Mouse (Mus musculus): ENCODE measurements around the gene Sfxn5.

Gene Sfxn5

DNA sequence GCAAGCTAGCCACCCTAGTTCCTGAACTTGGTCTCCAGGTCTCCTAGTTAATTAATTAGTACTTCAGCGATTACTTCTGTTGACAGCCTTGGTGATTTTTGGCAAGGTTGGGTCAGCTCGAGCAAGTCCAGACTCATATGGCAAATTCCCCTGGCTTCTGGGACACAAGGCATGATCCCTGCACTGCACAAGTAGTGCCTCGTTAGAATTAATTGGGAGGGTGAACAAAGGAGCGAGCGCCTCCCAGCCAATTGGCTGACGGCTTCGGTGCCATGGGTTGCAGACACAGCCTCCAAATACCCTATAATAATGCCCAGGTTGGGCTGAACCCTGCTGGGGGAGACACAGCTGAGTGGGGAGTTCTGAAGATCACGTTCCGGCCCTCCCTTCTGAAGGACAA lies 106.7 kb downstream of the Sfxn5 start:
- DNase-seq, result no peak

DNA sequence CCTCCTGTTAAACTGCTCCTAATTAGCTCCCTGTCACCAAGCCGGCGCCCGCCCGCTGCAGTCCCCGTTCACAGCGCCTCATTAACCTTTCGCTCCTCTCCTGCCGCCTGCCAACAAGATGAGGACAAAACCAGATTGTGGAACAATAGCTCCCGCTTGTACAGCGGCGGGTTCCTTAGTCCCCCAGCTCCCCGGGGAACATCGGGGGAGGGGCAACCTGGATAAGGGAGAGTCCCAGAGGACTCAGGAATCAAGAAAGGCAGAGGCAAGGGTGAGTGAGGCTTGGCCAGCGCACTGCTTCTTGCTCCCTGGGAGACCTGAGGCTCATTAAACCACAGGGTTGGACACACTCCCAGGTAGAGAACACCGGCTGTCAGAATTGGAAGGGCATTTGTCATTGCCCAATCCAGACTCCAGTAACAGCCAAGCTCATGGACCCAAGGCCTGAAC lies 108.8 kb downstream of the Sfxn5 start:
- DNase-seq, result no peak

DNA sequence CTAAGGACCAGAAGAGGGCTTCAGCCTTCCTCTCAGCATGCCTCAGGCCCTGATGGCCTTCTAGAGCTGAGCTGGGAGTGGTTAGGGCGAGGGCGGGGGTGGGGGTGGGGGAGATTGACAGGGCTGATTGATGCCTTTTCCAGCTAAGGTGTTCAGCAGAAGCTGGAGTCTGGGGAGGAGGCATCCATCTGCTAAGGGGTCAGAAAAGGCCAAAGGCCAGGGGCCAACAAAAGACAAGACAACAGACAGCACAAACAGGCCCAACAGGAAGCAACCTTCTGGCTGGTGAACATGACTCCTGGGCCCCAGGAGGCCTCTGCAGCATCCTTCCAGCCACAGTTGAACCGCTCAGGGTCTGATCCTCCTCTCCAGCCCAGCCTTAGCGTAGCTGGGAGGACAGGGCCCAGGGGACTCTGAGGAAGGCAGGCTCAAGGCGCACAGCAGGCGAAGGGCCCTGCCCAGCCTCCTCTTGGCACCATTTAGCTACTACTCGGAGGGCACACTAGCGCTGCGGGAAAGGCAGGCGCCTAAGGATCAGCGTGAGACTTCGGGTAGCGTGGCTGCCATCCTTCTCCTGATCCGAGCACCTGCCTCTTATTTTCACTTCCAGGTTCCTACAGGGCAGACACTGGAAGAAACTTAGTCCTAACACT lies 109.6 kb downstream of the Sfxn5 start:
- no peak for DNase-seq

DNA sequence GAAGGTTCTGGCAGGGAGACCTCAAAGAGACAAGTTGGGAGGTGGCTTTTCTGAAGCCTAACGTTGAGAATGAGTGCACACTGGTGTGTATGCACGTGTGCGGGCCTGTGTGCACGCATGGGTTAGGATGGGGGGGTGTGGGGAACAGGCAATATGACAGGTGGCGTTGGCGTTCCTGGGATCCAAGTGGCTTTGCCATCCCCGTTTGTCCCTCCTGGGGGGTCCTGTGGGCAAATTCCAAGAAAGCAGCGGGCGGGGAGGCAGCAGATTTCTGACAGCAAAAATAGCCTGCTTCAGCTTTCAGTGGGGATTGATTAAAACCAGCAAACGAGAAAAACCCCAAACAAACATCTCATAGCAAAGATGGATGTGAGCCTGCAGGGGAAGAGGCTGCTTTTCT lies 110.7 kb downstream of the Sfxn5 start:
- no peak for DNase-seq

DNA sequence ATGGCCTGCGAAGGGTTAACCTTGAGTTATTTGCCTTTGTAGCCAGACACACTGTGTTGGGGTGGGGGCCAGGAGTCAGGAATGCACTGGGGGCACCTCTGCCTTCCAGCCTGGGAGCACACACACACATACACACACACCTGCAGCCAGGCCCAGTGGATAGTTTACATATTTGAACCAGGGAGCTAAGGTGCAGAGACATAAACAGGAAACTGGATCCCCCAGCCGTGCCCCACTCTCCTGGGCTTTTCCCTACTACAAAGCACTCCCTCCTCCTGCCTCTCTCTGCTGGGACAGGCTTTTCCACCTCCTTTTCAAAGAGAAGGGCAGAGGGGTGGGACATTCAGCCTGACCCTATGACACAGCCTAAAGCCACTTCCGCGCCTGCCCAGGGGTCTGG lies 112.3 kb downstream of the Sfxn5 start:
- DNase-seq, result no peak

DNA sequence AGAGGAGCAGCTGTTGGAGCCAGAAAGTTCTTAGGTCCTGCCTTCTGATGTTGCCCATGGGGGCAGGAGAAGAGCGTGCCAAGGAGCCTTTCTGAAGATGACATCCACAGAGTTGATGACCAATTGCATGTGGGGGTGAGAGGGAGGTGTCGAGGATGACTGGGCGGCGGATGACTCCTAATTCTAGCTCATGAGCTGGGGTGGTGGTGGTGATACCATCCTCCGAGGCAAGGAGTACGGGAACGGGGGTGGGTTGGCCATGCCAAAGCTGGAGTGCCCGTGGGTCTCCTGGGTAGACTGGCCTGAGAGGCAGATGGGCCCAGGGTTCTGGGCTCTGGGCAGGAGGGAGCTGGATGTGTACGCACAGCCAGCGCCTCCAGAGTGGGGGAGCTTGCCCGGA lies 113.5 kb downstream of the Sfxn5 start:
- DNase-seq, result no peak

DNA sequence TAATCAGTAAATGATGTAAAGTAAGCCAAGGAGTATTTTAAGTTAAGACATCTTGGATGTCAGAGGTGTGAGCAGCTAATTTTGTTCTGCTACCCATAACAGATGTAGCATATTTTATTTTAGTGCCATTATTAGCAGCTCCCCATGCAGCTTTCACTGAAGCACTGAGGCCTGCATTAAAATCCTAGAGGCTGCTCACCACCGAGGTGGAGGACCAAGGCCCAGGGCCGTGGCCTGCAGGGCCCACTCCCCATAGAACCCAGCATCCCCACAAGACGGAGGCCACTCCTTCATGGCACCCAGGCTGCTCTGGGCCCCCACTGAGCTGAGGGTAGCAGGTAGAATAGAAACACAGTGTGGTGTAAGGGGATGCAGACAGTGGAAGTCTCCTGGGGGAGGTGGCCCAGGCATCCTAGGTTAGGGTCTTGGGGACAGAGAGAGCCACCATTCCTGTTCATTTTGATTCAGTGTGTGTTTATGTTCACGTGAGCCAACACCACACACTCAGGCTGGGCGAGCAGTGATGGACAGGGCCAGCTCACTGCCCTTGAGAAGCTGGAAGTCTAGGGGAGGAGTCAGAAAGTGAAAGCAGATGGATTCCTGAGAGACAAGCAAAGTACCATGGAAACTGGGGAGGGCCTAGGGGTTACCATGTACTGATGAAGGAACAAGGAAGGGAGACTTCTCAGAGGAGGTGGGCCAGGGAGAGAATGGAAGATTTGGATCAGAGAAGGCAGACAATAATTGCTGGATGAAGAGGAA lies 114.4 kb downstream of the Sfxn5 start:
- no peak for DNase-seq

DNA sequence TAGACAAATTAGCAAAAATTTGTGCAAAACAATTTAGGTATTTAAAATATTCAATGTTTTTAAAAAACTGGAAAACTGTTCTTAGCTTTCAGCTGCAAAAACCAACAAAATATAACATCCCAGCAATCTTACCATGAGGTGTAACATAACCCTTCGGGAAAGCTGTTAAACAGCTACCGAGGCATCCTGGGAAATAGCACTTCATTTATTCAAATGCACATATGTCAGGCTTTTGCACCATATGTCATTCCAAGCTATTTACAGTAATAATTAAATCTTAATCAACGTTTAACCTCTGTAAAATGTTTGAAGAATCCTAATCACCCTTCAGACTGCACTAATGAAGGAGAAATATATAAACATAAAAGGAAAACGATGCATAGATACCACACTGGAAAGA lies 115.0 kb downstream of the Sfxn5 start:
- no peak for DNase-seq

DNA sequence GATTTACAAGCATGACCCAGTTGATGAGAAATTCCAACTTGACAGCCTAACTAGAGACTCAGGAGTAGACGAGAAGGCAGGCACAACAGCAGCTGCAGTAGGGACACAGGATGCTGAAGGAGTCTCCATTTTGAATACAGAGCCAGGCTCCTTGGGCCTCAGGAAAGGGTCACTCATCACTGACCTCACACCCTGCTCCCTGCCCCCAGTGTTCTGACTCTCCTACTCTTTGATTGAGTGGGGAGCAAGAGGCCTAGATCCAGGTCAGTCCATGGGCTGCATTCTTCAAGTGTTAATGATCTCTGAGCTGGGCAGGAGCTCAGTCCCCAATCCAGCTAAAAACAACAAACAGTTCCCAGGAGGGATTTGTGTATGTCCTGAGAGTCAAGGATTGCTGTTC lies 122.5 kb downstream of the Sfxn5 start:
- DNase-seq, result no peak

DNA sequence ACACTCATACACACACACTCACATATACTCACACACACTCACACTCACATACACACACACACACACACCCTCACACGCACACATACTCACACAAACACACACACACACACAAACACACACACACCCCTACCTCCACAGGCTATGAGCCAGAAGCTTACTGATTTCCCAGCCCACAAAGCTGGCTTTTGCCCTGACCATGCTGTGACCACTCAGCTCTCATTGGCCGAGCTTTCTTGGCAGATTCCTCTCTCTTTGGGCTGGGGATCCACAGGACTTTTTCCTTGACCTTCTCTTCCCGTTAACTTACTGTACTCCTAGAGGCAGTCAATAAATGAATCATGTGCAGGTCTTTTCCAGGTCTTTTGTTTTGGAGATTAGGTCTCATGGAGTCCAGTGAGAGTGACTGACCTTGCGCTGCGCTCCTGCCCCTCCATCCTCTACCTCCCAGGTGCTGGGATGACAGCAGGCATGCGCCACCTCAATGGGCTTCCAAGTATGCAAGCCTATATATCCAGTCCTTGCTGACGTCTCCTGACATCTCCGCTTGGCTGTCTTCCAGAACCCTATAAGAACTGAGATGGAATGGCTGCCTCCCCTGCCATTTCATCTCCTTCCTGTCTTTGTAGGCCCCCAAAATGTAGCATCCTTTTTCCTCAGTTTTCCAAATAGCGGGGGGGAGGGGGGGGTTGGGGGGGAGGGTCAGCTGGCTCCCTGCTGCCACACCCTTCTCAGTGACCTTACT lies 123.8 kb downstream of the Sfxn5 start:
- no peak for DNase-seq

DNA sequence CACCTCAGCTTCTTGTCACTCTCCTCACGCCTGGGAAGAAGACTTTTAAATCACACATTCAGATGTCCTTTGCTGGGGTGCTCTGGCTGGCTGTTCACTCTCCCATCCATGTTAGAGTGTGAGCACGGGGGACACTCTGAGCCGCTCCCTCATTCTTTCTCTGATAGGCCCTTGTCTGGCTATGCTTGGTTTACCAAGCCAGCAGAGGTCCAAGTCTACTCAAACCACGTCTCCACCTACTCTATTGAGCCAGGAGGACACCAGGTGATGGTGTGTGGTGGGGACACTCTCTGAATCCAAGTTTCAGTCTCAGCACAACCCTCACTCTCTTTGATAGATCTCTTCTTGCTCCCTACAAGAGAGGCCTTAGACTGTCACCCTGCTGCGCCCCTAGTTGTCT lies 125.9 kb downstream of the Sfxn5 start:
- DNase-seq, result no peak

DNA sequence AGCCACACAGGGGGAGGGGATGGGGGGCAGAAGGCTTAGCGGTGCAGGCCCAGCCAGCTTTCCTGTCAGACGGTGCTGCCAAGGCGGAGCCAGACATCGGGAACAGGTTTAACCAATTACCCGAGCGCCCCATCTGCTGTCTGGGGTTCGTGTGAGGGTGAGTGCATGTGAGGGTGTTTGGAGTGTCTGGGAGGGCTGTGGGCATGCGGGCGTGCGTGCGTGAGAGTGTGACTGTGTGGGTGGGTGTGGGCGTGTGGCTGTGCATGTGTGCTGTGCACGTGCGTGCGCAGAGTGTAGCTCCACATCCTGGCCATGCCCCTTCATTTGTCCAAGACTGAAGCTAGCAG lies 126.3 kb downstream of the Sfxn5 start:
- no peak for DNase-seq

DNA sequence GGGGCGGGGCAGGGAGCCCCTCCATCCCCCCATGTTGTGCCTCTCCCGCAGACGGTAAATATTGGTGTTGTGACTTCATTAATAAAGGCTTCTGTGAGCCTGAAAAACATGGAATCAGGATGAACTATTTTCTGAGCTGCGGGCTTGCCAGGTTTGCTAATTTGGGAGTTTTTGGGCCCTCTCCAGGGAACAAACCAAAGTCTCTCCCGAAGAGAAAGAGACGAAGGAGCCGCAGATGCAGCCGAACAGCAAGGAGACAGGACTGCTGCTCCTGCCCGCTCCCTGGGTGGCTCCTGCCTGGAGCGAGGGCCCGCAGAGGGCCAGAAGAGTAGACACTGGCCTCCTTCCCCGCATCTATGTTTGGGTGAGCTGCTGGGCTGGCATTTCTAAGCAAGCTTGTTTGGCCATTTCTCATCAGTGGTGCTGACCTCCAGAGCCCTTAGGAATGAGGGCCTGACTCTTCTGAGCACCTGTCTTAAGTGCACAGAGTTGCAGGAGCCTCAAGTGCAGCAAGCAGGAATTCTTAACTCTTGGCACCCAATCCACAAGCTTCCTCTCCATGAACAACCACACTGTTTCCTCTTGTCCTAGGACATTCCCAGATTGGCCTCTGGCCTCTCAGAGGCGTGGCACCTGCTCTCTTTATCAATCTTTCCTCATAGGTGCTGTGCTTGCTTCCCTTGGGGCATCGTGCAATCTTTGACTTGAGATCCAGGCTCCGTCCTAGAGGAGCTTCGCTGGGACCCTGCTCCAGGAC lies 126.9 kb downstream of the Sfxn5 start:
- DNase-seq, result no peak

DNA sequence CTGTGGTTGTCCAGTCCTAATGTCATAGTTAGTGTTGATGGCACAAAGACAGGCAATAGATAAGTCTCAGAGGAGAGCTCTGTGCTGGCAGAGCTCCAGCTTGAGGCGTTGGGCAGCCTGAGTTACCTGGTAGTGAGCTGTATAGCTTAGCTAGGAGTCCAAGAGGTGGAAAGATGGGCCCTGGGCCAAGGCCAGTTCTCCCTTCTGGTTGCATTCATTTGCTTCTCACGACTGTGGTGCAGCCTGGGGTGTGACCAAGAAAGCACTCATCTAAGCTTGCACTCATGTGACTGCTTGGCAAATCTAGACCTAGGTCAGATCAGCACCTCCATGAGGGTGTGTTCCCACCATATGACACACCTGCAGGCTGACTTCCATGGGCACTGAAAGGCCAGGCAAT lies 135.3 kb downstream of the Sfxn5 start:
- no peak for DNase-seq

DNA sequence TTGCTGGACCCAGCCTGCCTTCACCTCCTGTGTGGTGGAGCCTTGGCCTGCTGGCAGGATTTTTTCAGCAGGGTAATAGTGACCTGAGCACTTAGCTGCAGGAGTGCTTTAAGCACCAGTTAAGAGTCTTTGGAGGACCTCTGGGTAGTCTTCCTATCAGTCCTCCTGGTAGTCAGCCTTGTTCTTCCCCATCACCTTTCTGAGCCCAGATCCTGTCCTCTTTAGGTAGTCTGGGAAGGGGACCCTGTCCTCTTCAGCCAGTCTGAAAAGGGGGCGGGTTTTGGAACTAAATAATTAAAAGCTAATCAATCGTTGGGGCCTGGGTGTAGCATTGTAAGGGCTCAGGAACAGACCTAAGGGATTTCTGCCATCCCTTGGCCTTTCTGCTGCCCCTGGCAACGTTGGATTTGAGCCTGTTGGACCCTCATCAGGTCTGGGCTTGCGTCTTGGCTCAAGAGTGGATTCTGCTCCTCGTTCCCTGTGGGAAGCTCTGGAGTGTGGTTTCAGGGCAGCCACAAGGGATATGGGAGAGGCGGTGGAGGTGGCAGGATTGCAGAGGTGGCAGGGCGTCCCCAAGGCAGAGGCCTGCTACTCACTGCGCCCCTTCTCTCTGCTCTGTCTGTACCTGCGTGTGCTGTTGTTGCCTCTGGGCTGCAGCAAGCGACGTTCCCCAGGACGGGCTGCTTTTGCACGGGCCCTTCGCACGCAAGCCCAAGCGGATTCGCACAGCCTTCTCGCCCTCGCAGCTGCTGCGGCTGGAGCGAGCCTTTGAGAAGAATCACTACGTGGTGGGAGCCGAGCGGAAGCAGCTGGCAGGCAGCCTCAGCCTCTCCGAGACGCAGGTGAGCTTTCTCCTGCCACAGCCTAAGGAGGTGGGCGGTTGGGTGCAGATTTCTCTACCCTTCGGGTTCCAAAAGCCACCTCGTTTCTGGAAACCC lies 139.6 kb downstream of the Sfxn5 start:
- peak; percentile 48 to 69 for DNase-seq

DNA sequence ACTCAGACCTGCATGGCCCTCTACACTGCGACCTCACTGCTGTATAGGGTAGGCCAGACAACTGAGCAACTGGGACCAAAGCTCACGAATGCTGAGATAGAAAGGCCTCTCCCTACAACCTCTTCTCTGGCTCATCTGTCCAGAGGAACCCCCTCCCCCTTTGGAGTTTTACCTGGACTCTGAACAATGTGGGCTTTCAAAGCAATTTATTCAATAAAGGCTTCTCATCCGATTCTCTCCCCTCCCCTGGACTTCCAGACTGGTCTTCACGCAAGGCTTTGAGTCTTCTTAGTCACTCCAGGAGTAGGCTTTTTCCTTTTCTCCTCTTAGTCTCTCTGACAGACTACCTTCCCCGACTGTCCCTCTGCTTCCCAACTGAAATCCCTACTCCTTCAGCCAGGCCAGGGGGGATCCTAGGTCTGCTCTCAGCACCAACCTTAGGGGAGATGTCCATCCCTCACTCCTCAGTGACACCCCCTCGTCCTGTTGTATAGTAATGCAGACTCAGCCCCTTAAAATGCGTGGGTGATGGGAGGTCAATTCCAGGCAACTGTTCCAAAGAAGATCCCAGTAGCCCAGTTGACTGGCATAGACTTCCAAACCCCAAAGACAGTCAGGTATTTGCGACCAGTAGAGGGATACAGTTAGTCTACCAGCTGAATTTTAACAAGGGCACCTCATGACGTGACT lies 141.3 kb downstream of the Sfxn5 start:
- no peak for DNase-seq

DNA sequence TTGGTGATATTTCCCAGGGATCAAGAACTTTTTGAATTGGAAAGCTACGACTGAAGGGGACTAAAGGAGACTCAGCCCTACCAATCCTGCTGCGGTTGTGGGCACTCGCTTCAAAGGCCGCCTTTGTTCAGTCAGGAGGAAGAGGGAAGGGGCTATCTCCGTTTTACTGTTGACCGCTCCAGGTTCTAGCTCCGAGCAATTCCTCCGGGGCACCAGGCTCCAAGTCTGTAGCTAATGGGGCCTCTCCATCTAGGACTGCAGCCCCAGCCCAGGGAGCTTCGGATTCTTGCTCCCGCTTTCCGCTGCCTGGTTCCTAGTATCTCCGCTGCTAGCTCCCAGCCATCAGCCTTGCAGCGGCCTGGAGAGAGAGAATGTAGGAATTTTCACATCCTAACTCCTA lies 142.6 kb downstream of the Sfxn5 start:
- DNase-seq, result no peak

DNA sequence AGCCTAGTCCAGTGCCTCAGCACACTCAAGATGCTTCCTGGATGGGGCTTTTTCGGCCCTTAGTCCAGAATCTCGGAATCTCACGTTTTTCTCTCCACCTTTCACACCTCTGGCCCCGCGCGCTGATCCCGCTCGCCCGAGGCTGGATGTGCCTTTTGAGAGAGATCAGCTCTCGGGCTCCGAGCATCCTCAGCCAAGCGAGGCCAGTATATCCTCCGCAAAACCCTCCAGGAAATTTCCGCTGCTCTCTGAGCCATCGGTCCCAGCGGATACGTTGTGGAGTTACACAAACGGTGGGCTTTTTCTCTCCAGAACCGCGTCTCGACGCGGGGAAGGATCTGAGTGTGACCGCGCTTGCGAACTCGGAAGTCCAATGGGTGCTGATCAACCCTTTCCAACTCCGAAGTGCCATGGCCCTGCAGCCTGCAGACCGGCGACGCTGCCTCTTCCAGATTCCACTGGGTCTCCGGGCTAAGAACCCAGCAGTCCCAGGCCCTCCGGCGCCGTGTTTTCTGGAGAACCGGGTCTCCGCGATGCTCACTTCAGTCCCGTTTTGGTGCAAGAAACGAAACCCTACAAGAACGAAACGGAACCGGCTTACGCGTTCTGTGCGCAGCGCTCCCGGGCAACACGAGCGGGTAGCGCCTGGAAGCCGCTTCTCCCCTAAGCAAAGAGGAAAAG lies 143.2 kb downstream of the Sfxn5 start:
- DNase-seq, result no peak

DNA sequence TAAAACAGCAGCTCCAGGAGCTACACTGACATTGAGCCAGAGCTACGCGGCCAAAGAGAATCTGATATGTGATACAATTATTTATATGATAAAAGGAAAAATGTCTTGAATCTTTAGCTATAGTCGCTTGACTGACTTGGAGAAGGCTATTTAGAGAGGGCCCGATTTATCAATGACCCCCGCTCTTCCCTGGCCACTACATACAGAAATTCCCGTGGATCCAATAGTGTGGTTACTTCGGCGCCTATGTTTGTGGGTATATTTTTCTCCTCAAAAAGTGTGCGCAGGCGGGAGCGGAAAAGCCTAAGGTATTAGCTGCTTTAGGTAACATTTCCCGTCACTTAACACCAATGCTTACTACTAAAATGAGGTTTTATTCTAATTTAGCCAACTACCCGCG lies 143.9 kb downstream of the Sfxn5 start:
- DNase-seq, result no peak

DNA sequence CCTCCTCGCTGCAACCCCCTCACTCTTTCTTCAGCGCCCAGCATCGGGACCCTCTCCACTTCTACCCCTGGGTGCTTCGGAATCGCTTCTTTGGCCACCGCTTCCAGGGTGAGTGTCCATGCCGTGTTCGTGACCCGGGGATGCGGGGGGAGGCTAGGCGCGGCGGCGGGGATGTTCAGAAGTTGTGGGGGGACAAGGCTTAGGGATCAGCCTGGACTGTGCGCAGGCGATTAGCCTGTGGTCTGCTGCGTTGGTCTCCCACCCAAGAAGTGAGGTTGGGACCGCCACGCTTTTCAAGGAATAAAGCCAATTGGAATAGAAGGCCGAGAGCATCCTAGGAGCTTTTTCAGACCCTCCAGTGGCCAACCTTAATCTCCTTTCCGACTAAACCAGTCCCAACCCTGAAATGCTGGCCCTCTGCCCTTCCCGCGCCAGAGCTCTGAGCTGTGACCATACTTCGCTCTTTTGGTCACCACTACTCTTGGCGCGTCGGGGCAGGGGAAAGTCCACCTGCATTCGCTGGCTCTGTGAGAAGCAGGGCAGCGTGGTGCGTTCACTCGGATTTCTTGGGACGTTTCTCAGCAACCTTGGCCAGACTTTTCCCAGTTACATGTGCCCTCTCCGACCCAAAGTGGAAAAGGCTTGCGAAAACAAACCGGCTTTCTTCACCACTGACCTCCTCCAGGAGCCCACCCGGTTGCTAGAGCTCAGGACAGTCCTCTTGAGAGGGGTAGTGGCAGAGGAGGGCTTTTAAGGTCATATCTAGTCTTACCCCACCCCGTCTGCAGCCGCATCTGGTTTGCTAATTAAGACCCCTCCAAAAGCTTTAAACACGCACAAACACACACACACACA lies 144.7 kb downstream of the Sfxn5 start:
- no peak for DNase-seq
